Mouse (Mus musculus): Measurements from ENCODE around the gene Lrrc32. TPM values are rescaled to one million over a fixed set of nuclear protein-coding genes. Genes with fewer than 3 reads are reported as not detected.

The Lrrc32 gene
- polyA plus RNA-seq, 1 experiment: 7.2 TPM

DNA sequence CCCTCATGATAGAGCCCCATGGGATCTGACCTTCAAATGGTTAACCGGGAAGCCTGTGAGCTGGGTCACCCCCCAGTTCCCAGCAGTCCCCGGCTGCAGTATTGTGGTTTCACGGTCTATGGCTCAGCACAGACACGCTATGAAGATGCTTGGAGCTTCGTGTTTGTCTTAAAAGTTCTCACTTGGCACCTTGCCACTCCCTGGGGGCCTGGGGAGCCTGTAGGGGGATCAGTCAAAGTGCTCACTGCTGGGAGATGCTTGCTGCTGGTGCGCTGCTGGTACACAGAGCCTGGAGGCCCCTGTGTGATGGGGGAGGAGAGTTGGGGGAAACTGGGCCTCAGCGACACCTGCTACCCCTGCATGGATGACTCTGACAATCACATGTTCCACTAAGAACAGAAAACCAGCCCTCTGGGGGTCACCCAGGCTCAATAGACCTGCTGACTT is 2.6 kb upstream of the Lrrc32 start:
- Histone ChIP-seq H3K36me3 (ENCODE audit: control insufficient read depth, insufficient read depth, low read length) (no peaks in the 10 kb centered on the region), H3K27ac (ENCODE audit: control insufficient read depth, insufficient read depth, low read length) (no peak overlapping the region), H3K27me3 (ENCODE audit: control insufficient read depth, insufficient read depth, low read length) (no peaks in the 10 kb centered on the region), H3K4me1 (replicated peaks; ENCODE audit: control insufficient read depth, insufficient read depth, low read length) (peaks cover 49% of the 10 kb centered on the region), H3K4me3 (ENCODE audit: control insufficient read depth, insufficient read depth, low read length) (no peak overlapping the region)
- TF ChIP-seq CTCF (IDR thresholded peaks at IDR 0.05; ENCODE audit: borderline replicate concordance, control insufficient read depth, extremely low read depth, insufficient read depth, low read length, poor library complexity): no peak
- peak; percentile 53 for DNase-seq
- WGBS: 6% methylated on average over 7 of the region's 7 CpGs

DNA sequence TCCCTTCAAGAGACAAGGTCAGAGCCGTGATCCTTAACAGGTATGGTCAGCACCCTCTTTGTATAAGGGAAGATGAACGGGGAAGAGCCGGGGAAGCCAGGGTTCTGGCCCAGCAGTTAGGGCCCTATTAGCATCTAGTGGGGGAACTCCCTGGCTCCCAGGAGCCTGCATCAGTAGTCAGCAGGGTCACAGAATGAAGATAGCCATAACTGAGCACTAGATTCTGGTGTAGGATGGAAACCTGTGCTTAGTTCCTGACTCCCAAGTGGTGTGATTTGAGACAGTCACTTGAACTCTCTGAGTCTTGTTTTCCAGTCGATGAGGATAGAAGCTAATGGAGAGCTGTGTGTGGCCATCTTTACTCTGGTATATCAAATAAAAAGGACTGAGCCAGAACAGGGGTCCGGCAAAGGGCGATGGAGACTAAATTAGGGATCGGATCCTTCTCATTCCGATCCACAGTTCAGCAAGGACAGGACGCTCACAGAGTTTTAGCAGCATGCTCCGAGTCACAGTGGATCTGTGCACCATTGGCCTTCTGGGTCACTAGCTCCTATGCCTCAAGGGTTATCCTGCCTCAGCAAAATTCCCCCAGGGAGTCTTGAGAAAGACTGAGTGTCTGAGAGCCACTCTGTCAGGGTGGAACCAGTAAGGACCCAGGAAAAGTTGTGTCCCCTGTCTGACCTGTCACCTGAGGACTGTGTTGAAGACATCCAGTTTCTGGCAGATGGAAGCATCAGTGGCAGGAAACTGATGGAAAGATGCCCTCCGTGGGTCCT is 1.7 kb upstream of the Lrrc32 start:
- no peaks in the 10 kb centered on the region for H3K27me3 ChIP-seq (ENCODE audit: control insufficient read depth, insufficient read depth, low read length)
- no peaks in the 10 kb centered on the region for H3K36me3 ChIP-seq (ENCODE audit: control insufficient read depth, insufficient read depth, low read length)
- 91% methylated on average over 11 of the region's 11 CpGs for WGBS
- no peak overlapping the region for H3K4me3 ChIP-seq (ENCODE audit: control insufficient read depth, insufficient read depth, low read length)
- peaks cover 49% of the 10 kb centered on the region for H3K4me1 ChIP-seq (replicated peaks; ENCODE audit: control insufficient read depth, insufficient read depth, low read length)
- no peak for TF ChIP-seq POLR2A (IDR thresholded peaks at IDR 0.05; ENCODE audit: control insufficient read depth, extremely low read depth, insufficient read depth, low read length, poor library complexity)
- no peak for TF ChIP-seq CTCF (IDR thresholded peaks at IDR 0.05; ENCODE audit: borderline replicate concordance, control insufficient read depth, extremely low read depth, insufficient read depth, low read length, poor library complexity)
- no peak overlapping the region for H3K27ac ChIP-seq (ENCODE audit: control insufficient read depth, insufficient read depth, low read length)
- DNase-seq: no peak

GRCm38 (mm10) chr7:98488398-98489130 is 519 bp upstream of the Lrrc32 start:
- Histone ChIP-seq H3K27me3 (ENCODE audit: control insufficient read depth, insufficient read depth, low read length) (no peaks in the 10 kb centered on the region), H3K4me3 (ENCODE audit: control insufficient read depth, insufficient read depth, low read length) (no peak overlapping the region), H3K36me3 (ENCODE audit: control insufficient read depth, insufficient read depth, low read length) (no peaks in the 10 kb centered on the region), H3K27ac (ENCODE audit: control insufficient read depth, insufficient read depth, low read length) (no peak overlapping the region), H3K4me1 (replicated peaks; ENCODE audit: control insufficient read depth, insufficient read depth, low read length) (peaks cover 49% of the 10 kb centered on the region)
- WGBS: 27% methylated on average over 13 of the region's 13 CpGs
- DNase-seq: peak; percentile 78
- TF ChIP-seq CTCF (IDR thresholded peaks at IDR 0.05; ENCODE audit: borderline replicate concordance, control insufficient read depth, extremely low read depth, insufficient read depth, low read length, poor library complexity): no peak

GRCm38 (mm10) chr7:98489623-98490084 is 571 bp downstream of the Lrrc32 start:
- peak; percentile 70 for DNase-seq
- Histone ChIP-seq H3K4me1 (replicated peaks; ENCODE audit: control insufficient read depth, insufficient read depth, low read length) (peaks cover 49% of the 10 kb centered on the region), H3K27ac (ENCODE audit: control insufficient read depth, insufficient read depth, low read length) (no peak overlapping the region), H3K36me3 (ENCODE audit: control insufficient read depth, insufficient read depth, low read length) (no peaks in the 10 kb centered on the region), H3K4me3 (ENCODE audit: control insufficient read depth, insufficient read depth, low read length) (peak overlapping the region; percentile 22), H3K27me3 (ENCODE audit: control insufficient read depth, insufficient read depth, low read length) (no peaks in the 10 kb centered on the region)
- under 1% methylated on average over 50 of the region's 50 CpGs for WGBS
- TF ChIP-seq POLR2A (IDR thresholded peaks at IDR 0.05; ENCODE audit: control insufficient read depth, extremely low read depth, insufficient read depth, low read length, poor library complexity) (no peak), CTCF (IDR thresholded peaks at IDR 0.05; ENCODE audit: borderline replicate concordance, control insufficient read depth, extremely low read depth, insufficient read depth, low read length, poor library complexity) (0 out of 2 replicates have a peak, but pooled peaks have one; percentile 57)

GRCm38 (mm10) chr7:98490328-98490727 is 1.2 kb downstream of the Lrrc32 start:
- 75% methylated on average over 4 of the region's 4 CpGs for WGBS
- Histone ChIP-seq H3K4me3 (ENCODE audit: control insufficient read depth, insufficient read depth, low read length) (0 out of 2 replicates have a peak overlapping the region, but pooled peaks have one; percentile 22), H3K27ac (ENCODE audit: control insufficient read depth, insufficient read depth, low read length) (no peak overlapping the region), H3K36me3 (ENCODE audit: control insufficient read depth, insufficient read depth, low read length) (no peaks in the 10 kb centered on the region), H3K4me1 (replicated peaks; ENCODE audit: control insufficient read depth, insufficient read depth, low read length) (peaks cover 47% of the 10 kb centered on the region), H3K27me3 (ENCODE audit: control insufficient read depth, insufficient read depth, low read length) (no peaks in the 10 kb centered on the region)
- TF ChIP-seq CTCF (IDR thresholded peaks at IDR 0.05; ENCODE audit: borderline replicate concordance, control insufficient read depth, extremely low read depth, insufficient read depth, low read length, poor library complexity): no peak
- no peak for TF ChIP-seq POLR2A (IDR thresholded peaks at IDR 0.05; ENCODE audit: control insufficient read depth, extremely low read depth, insufficient read depth, low read length, poor library complexity)
- no peak for DNase-seq

- no peak for TF ChIP-seq POLR2A (IDR thresholded peaks at IDR 0.05; ENCODE audit: control insufficient read depth, extremely low read depth, insufficient read depth, low read length, poor library complexity)
- H3K4me3 ChIP-seq (ENCODE audit: control insufficient read depth, insufficient read depth, low read length): no peak overlapping the region
- no peaks in the 10 kb centered on the region for H3K36me3 ChIP-seq (ENCODE audit: control insufficient read depth, insufficient read depth, low read length)
- no peaks in the 10 kb centered on the region for H3K27me3 ChIP-seq (ENCODE audit: control insufficient read depth, insufficient read depth, low read length)
- no peak for DNase-seq
- 94% methylated on average over 6 of the region's 6 CpGs for WGBS
- no peak overlapping the region for H3K27ac ChIP-seq (ENCODE audit: control insufficient read depth, insufficient read depth, low read length)
- peaks cover 42% of the 10 kb centered on the region for H3K4me1 ChIP-seq (replicated peaks; ENCODE audit: control insufficient read depth, insufficient read depth, low read length)
These were observed 1.8 kb downstream of the Lrrc32 start for GRCm38 (mm10) chr7:98490911-98491310.

Data from thymus, adult 2 months (tissue).